Mouse (Mus musculus) cerebellum, adult (tissue): ENCODE results near the gene Adora2a.
"Not testable (repeated sequence)": the region's sequence is repeated elsewhere in the genome, so short reads cannot be mapped to it uniquely, and the experiment has no call there.

Source experiments
- ATAC-seq: cut with Nextera tagmentation; 2 replicates; pipeline ENCODE4 v1.9.2; 2017; ENCODE audit warnings: mild to moderate bottlenecking, moderate library complexity, mixed read lengths; ENCODE audit not compliant: insufficient number of reproducible peaks, low FRiP score, low TSS enrichment

Adora2a gene

DNA sequence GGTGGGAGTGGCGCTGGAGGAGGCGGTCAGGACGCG, at the start of gene Adora2a:
Gene Adora2a (plus strand): TSS at position 6 of the 36 bp plus-strand sequence.
- ATAC-seq = no peak

DNA sequence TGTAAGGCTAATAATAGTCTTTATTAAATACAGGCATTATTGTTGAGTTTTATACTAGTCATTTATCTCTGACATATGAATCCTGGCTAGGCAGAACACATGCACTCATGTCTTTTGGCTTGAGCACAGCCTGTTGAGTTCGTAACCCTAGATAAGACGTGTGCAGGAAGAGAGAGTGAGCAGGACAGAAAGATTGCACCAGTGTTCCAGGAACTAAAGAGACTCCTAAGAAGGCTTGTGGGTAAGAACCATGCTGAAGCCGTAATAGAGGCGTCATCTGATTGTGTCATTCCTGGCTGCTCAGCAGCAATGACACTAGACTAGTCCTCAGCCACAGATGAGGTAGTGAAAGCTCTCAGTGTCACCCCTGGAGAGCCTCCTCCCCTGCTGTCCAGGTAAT, 43.7 kb upstream of the Adora2a start:
- ATAC-seq = no peak

DNA sequence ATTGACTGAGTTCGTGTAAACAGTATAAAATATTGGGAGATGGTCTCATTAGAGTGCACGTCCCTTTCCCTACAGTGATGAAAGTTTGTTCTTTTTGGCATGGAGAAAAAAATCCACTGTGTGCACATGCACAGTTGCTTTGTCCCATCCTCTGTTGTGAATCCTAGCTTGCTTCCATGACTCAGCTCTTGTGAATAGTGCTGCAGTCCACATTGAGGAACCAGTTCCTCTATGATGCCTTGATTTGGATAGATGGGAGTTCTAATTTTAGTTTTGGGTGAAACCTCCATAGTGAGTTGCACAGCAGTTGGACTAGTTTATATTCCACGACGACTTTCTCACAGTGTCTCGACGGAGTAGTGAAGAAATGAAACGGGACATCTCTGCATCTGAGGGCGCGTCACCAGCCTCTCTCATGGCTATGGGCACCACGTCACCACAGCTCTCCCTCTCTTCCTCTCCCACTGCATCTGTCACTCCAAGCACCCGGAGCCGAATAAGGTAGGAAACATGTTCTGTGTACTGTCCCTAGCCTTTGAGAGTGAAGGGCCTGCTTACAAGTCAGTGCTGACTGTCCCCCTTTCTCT, 40.2 kb upstream of the Adora2a start:
- ATAC-seq = no peak

DNA sequence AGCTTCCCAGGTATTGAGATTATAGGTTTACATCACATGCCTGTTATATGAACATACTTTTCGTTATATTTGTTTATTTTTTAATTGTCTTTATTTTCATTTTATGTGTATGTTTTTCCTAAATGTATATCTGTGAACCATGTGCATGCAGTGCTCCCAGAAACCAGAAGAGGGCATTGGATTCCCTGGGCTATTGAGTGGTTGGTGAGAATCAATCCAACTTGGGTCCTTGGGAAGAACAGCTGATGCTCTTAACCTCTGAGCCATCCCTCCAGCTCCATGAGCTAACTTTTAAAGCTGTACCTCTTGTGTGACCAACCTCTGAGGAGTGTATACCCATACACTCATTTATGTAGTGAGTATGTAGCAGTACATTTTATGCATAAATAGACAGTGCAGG, 39.2 kb upstream of the Adora2a start:
- ATAC-seq = no peak

DNA sequence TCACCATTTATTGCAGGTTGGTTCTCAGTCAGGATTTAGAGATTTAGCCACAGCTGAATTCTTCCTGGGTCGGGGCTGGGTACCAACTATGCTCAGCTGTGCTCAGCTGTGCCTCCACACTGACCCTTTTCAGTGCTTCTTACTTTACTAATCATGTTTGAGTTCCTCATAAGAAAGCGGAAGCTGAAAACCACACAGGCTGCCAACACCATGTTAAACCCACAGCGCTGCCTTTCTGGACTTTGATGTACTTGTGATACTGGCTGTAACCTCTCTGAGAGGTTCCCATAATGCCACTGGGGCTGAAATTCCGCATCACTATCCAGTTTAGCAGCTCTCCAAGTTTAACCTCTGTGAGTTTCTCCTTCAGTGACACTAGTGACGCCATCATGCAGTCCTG, 34.0 kb upstream of the Adora2a start:
- no peak for ATAC-seq

DNA sequence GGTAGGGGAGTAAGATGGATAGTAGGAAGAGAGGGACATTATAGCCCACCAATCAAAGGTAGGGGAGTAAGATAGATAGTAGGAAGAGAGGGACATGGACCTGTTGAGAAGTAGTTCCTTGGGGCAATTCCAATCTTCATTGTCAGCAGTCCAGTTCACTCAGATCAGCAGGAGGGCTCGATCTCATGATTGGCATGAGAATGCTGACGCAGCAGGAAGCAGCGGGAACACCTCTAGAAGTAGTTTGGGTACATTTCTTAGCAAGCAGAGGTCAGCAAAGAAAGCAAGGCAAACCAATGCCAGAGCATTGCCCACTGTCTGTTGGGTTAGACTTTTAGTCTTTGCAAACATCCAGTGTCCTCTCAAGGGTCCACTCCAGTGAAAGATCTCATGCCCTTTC, 32.9 kb upstream of the Adora2a start:
- ATAC-seq = no peak

DNA sequence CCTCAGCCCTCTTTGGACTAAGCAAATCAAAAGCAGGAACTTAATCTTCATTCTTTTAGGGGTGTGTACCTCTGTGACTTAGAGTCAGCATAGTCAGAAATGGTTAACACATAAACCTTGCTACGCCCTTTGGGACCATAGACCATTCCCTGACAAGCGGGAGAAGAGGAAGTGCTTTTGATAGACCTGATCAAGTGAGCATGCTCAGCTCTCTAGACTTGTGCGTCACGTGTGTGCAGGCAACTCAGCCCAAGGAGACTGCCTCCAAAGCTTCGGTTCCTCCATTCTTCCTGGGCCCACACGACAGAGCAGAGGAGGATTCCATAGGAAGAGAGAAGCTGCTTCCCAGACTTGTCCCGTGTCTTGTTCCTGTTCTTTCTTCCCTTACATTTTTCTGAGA, 28.1 kb upstream of the Adora2a start:
- ATAC-seq = no peak

DNA sequence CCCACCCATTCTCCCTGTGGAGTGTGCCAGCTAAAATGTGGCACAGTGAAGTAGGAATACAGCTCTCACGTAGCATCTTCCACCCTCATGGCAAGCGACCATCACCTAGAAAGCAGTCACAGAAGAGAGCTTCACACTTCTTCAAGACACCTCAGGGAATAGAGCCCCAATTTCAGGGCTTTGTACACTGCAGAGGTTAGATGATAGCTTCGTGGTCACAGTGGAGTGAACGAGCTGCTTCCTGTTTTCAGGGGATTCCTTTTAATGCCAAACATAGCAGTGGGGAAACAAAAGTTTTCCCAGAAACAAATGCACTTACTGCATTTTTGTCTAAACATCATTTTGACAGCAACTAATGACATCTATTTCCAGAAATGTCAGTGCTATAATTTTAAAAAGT, 27.3 kb upstream of the Adora2a start:
- no peak for ATAC-seq

DNA sequence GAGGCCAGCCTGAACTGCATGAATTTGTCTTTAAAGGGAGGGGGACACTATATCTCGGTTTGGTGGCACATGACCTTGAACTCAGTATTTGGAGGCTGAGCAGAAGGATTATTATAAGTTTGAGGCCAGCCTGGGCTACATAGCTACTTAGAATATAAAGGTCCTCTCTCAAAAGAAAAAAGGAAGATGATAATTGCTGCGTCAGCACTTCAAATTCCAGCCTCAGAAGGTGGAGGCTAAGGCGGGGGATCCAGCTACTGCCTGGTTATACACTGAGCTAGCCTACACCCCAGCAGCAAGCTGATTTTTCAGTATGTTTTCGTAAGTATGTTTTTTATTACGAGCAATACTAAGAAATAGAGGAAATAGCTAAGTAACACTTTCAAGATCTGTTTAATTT, 26.0 kb upstream of the Adora2a start:
- ATAC-seq = no peak

DNA sequence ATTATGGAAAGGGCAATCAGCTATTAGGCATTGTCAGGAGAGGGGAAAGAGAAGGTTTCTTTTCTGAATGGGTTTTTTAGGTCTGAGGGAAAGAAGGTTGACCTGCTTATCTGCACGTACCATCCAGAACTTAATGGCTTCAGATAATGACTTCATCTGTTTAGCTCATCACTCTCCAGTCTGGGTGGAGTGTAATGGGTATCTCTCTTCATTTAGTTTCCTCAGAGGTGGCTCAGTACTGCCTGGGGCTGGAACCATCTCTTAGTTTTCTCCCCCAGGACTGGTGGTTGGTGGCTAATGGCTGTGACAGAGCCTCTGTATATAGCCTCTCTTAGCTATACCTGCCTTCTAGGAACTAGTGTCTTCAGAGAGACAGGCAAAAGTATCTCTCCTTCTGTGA, 25.3 kb upstream of the Adora2a start:
- ATAC-seq = no peak

DNA sequence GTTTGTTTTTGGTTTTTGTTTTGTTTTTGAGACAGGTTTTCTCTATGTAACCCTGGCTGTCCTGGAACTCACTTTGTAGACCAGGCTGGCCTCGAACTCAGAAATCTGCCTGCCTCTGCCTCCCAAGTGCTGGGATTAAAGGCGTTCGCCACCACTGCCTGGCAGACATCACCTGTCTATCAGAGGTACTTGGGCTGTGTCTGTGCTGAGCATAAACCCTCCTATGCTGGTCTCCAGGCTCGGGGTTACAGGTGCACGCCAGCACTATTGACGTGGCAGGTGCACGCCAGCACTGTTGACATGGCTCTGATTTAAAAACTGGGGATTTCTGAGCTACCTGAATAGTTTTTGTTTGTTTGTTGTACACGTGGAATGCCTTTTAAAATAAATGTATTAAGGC, 24.5 kb upstream of the Adora2a start:
- ATAC-seq = not testable (repeated sequence)

DNA sequence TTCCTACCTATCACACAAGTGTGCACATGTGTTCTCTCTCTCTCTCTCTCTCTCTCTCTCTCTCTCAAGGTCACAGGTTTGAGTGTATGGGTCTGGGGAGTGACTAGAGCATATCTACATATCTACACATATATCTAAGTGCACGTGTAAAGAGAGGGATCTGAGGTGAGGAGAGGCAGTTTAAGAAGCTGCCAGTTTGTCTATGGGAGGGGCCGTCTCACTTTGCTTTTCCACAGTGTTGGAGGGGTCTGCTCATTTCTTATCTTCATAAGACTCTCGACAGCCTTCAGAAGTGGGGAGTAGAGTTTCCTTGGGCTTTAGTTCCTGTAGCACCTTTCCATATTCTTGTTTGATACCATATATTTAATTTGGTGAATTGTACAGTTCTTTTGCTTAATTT, 23.4 kb upstream of the Adora2a start:
- ATAC-seq = no peak

DNA sequence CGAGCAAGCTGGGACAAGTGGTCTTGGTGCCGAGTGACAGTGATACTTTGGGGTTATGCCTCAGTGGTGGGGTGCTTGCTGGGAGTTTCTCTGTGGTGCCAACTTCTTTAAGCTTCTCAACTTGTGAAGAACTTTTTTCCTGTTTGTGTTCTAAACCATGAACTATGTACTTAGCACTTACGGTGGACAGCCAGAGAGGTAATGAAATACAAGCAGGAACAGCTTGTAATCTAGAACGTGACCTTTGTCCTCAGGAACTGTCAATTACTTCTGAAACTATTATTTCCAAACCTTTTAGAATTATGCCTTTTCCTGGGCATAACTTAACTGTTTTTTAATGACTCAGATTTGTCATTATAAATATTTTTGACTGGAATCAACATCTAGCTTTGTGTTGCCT, 22.3 kb upstream of the Adora2a start:
- no peak for ATAC-seq

DNA sequence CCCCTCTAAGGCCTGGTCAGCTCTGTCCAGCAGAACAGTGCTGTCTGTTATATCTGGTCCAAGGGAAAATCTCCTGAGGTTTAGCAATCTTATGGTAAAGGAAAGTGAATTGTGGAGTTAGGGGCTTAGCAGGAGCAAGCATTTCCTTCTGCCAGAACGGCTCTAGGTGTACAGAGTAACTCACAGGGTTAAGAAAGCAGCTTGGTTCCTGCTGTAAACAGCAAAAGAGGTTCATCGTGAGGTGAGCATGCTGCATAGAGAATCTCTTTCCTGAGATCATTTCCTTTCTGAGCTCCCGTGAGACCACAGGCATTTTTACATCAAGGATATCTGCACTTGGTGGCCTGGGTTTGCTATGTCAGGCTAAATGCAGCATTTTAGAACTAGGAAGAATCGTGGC, 21.8 kb upstream of the Adora2a start:
- no peak for ATAC-seq

DNA sequence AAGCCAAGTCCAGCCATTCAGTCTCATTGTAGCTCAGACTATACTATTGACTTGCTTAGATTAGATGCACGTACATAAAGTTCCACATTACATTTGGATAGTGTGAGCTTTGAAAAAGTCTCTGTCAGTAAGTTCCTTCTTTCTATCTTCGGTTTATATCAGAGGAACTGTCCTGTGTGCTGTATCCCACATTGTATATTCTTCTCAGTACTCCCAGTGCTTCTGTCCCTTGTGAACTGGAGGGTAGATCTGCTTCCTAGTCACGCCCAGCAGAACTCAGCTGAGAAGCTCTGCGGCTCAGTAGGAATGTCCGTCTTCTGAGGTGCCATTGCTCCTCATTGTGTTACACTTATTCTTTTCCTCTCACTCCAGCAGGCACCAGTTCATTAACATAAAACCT, 18.1 kb upstream of the Adora2a start:
- ATAC-seq = no peak

DNA sequence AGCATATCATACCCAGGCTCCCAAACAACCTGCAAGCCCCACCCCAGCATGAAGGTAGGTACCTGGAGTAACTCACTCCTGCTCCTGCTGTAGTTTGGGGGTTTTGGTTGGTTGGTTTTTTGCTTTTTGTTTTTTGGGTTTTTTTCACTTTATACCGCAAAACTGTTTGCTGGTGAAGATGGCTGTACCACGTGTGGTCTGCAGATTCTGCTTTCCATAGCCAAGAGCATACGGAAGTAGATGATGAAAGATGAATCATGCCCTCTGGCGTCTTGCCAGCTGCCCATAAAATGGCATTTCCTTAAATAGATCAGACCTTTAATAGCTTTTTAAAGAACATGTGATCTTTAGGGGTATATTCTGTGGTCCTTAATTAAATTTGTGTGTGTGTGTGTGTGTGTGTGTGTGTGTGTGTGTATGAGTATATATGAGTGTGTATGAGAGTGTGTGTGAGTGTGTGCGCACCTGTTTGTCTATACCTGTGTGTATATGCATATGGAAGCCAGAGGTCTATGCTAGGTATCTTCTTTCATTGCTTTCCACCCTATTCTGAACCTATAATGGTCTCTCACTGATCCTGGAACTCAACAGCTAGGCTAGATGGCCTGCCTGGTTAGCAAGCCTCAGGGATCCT, 16.8 kb upstream of the Adora2a start:
- ATAC-seq = no peak

DNA sequence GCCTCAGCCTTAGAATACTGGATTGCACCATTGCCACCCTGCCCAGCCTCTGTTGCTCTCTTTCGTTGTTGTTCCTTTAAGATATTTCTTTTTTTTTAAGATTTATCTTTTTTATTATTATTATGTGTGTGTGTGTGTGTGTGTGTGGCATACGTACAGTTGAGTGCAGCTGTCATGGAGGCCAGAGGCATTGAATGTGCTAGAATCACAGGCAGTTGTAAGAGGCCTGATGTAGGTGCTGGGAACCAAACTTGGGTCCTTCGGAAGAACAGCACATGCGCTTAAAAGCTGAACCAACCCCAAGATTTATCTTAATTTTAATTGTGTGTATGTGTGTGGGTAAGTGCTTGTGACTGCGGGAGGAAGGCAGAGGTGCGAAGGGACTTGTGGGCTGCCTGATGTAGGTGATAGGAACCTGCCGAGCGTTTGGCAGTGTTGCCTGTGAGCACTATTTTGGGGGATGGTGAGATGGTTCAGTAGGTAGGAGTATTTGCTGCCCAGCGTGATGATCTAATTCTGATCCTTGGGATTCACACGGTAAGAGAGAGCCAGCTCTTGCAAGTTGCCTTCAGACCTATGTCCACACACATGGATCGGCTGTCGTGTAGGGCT, 15.4 kb upstream of the Adora2a start:
- ATAC-seq = no peak

DNA sequence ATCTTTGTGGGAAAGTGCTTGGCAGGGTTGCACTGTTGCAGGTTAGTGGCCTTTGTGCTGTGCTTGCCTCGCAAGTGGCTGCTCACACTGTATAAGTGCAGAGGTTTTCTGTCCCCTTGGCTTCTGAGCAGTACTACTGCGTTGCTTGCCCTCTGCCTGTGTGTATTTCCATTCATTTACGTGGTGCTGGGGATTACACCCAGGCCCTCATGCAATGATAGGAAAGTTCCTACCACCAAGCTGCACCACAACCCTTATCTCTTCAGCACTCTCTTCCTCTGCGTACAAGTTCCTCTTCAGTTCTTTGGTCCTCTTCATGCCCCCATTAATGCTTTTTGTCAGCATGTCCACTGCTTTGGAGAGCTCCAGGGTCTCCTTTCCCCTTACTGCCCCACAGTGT, 14.7 kb upstream of the Adora2a start:
- ATAC-seq = no peak

DNA sequence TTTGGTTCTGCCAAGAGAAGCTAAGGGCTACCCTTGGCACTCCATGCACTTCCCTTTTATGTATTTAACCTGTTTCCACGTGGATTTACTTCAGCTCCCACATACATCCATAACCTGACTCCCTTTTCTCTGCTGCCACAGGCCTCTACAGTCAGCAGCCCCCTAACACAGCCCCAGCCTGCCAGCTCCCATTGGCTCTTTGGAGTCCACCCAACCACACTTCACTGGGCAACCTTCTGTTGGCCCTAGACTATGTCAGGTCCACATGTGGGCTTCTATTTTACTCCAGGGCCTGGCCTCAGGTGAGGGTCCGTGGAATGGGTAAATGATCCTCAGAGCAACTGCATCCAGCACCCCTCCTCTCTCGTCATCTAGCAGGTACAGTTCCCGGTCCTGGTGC, 14.1 kb upstream of the Adora2a start:
- ATAC-seq = no peak

DNA sequence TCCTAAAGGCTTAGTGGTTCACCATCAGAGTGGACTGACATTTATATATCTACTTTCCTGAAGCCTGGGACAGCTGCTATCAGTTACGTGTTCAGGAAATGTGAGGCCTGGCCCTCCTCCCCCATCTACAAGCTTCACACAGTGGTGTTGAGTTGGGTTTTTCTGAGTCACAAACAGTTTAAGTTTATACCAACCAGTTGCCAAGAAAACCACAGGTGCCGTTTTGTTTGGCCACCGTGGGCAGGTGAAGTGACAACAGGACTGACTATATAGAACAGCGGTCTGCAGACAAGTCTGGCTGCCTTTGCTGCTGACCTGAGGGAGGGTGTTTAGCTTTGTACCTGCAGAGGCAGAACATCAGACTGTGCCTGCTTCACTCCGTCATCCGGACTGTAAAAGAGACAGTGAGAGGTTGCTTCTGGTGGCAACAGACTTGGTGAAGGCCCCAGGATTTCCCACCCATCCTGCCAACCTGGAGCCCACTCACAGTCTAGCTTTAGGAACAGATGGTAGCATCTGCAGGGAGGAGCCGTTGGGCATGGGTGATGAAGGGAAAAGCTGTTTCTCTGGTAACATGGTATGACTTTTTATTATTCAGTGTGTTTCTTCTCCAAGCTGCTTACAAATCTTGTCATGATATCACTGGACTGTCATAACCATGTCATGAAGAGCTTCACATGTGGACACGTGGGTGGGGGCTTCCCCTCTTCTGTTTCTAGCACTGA, 13.2 kb upstream of the Adora2a start:
- ATAC-seq = no peak

DNA sequence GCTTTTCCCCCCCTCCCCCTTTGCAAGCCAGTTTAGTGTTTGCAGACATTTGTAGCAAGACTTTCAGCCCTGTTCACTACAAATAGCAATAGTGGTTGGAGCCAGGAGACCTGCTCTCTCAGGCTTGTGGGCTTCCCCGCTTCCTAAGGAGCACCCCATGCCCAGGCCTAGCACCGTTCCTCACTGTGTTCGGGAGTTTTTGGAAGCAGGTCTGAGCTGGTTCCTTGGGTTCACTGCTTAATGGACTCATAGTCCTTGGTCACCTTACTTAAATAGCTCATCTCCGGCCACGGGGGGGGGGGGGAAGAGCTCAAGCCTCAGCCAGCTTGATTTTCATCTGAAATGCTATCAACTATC, 12.7 kb upstream of the Adora2a start:
- ATAC-seq = 0 out of 2 replicates have a peak, but pooled peaks have one; percentile 51

DNA sequence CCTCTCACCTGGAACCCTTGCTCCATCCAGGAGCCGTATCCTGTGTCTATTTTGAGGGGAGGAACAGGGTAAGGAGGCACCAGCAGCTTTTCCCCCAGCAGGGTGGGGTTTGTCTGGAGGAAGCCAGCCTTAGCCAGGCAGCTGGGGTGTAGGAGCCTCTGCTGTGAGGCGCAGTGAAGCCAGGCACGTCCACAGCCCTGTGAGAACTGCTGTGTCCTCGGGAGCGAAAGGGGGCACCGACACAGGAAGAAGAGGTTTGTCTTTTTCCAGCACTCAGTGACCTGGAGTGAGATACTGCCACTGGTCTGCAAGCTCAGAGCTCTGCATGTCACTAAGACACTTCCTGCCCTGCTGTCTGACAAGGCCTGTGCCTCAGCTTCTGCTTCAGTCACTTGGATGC, 12.3 kb upstream of the Adora2a start:
- ATAC-seq = peak; percentile 50; the same call in 1 of the 2 replicates
